Mouse (Mus musculus) limb, embryonic 15.5 days (tissue): ENCODE measurements around the gene Atn1. TPM values are rescaled to one million over a fixed set of nuclear protein-coding genes. Genes with fewer than 3 reads are reported as not detected.
A peak's percentile ranks its signal among the peaks of the same experiment; 100 is the strongest.

Experiments
- ATAC-seq: fragments of 200-750 bp; cut with Nextera tagmentation; 2 replicates; pipeline ENCODE4 v1.8.0; 2017; ENCODE audit warnings: low read depth, moderate TSS enrichment; ENCODE audit not compliant: insufficient number of reproducible peaks, low FRiP score, low TSS enrichment
- H3K27ac ChIP-seq: fragments of 300-500 bp; sonication (generic); 2 replicates; pipeline ENCODE4 v1.5.1; 2015; ENCODE audit warnings: moderate library complexity, mild to moderate bottlenecking, inconsistent platforms
- H3K27me3 ChIP-seq: fragments of 300-500 bp; sonication (generic); 2 replicates; pipeline ENCODE4 v1.6.1; 2015; ENCODE audit warnings: inconsistent platforms
- H3K36me3 ChIP-seq: fragments of 300-500 bp; sonication (generic); 2 replicates; pipeline ENCODE4 v1.6.1; 2015; ENCODE audit warnings: inconsistent platforms
- H3K4me1 ChIP-seq: fragments of 300-500 bp; sonication (generic); 2 replicates; pipeline ENCODE4 v1.6.1; 2015; ENCODE audit warnings: inconsistent platforms
- H3K4me2 ChIP-seq: fragments of 300-500 bp; sonication (generic); 2 replicates; pipeline ENCODE4 v1.6.1; 2015; ENCODE audit warnings: mild to moderate bottlenecking, inconsistent platforms
- H3K4me3 ChIP-seq: fragments of 300-500 bp; sonication (generic); 2 replicates; pipeline ENCODE4 v1.5.1; 2015; ENCODE audit warnings: mild to moderate bottlenecking, inconsistent platforms
- H3K9ac ChIP-seq: fragments of 300-500 bp; sonication (generic); 2 replicates; pipeline ENCODE4 v1.6.1; 2015; ENCODE audit warnings: inconsistent platforms
- H3K9me3 ChIP-seq: fragments of 300-500 bp; sonication (generic); 2 replicates; pipeline ENCODE4 v1.6.1; 2016; ENCODE audit warnings: inconsistent platforms
- WGBS: fragments of 180-500 bp; shearing (Covaris S2); methylation state at CpG from one replicate; pipeline ENCODE4 v1.1.7; 2015; 5-methylcytosine and 5-hydroxymethylcytosine counted together
- polyA plus RNA-seq: library from polyadenylated mRNA; unstranded; fragments of >200 nt; fragmentation: Nextera tagmentation; extraction: Ambion mirVana; gene quantifications from 2 replicates; pipeline ENCODE4 v1.2.1, GENCODE M21; 2015

The Atn1 gene
- polyA plus RNA-seq, 1 experiment from 2014 or later: 15.7 TPM

DNA sequence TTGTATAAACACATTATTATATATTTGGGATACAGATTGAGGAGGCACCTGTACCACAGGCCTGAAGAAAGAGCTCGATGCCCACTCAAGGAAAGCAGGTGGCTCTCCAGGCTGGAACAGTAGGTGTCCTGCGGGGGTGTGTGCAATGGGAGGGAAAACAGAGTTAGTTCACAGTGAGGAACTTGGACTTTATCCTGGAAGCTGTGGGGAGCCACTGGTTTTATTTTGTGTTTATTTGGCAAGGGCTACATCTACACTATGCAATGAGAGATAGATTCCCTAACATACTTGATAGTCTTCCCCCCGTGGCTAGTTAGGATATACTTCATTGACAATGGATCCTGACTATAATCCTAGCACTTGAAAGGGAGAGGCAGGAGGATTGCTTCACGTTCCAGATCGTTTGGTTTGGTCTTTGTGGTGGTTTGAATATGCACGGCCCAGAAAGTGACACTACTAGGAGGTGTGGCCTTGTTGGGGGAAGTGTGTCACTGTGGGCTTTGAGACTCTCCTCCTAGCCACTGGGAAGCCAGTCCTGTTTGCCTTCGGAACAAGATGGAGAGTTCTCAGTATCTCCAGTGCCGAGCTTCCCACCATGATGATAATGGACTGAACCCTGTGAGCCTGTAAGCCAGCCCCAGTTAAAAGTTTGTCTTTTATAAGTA, 30.6 kb upstream of the Atn1 start:
- H3K27ac ChIP-seq: no peak overlapping the region
- no peaks in the 10 kb centered on the region for H3K27me3 ChIP-seq
- 59% methylated on average over 8 of the region's 8 CpGs for WGBS
- H3K9ac ChIP-seq: no peak overlapping the region
- H3K4me3 ChIP-seq: no peak overlapping the region
- no peaks in the 10 kb centered on the region for H3K36me3 ChIP-seq
- H3K4me1 ChIP-seq: peaks cover 6% of the 10 kb centered on the region
- no peak overlapping the region for H3K4me2 ChIP-seq
- ATAC-seq: no peak
- no peaks in the 10 kb centered on the region for H3K9me3 ChIP-seq

GRCm38 (mm10) chr6:124782436-124782835, 26.1 kb upstream of the Atn1 start:
- 24% methylated on average over 6 of the region's 6 CpGs for WGBS
- Histone ChIP-seq H3K36me3 (no peaks in the 10 kb centered on the region), H3K27me3 (0 out of 2 replicates have a peak, but pooled peaks cover 3% of the 10 kb centered on the region), H3K4me3 (0 out of 2 replicates have a peak overlapping the region, but pooled peaks have one; percentile 13), H3K9ac (no peak overlapping the region), H3K4me1 (peaks cover 20% of the 10 kb centered on the region), H3K4me2 (peak overlapping the region; percentile 34), H3K27ac (no peak overlapping the region), H3K9me3 (no peaks in the 10 kb centered on the region)
- ATAC-seq: no peak

DNA sequence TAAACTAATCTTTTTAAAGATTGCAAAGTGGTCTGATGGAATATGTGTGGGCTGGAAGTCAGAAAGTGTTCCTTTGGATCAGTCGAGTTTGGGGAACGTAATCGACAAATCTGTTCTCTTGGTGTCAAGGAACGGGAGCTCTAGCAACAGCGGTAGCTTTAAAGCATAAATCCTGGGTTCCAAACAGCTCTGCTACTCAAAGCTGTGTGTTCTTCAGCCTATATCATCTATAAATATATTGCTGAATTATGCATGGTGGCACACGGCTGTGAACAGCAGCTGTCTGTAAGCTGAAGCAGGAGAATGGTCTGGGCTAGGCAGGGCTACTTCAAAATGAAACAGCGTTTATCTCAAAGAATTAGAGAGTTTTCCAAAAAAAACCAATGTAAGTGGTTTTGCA, 24.6 kb upstream of the Atn1 start:
- Histone ChIP-seq H3K4me1 (peaks cover 20% of the 10 kb centered on the region), H3K4me3 (no peak overlapping the region), H3K36me3 (no peaks in the 10 kb centered on the region), H3K27me3 (0 out of 2 replicates have a peak, but pooled peaks cover 3% of the 10 kb centered on the region), H3K4me2 (no peak overlapping the region), H3K27ac (no peak overlapping the region), H3K9ac (no peak overlapping the region), H3K9me3 (no peaks in the 10 kb centered on the region)
- WGBS: 84% methylated on average over 7 of the region's 7 CpGs
- ATAC-seq: no peak

- H3K4me2 ChIP-seq: peak overlapping the region; percentile 58
- H3K9ac ChIP-seq: peak overlapping the region; percentile 23; the same call in 1 of the 2 replicates
- H3K9me3 ChIP-seq: no peaks in the 10 kb centered on the region
- ATAC-seq: no peak
- peak overlapping the region; percentile 32 for H3K4me3 ChIP-seq
- peaks cover 20% of the 10 kb centered on the region for H3K4me1 ChIP-seq
- H3K36me3 ChIP-seq: no peaks in the 10 kb centered on the region
- H3K27me3 ChIP-seq: 0 out of 2 replicates have a peak, but pooled peaks cover 3% of the 10 kb centered on the region
- 5% methylated on average over 10 of the region's 10 CpGs for WGBS
- H3K27ac ChIP-seq: no peak overlapping the region
Measured at GRCm38 (mm10) chr6:124779984-124780416, 23.7 kb upstream of the Atn1 start.

DNA sequence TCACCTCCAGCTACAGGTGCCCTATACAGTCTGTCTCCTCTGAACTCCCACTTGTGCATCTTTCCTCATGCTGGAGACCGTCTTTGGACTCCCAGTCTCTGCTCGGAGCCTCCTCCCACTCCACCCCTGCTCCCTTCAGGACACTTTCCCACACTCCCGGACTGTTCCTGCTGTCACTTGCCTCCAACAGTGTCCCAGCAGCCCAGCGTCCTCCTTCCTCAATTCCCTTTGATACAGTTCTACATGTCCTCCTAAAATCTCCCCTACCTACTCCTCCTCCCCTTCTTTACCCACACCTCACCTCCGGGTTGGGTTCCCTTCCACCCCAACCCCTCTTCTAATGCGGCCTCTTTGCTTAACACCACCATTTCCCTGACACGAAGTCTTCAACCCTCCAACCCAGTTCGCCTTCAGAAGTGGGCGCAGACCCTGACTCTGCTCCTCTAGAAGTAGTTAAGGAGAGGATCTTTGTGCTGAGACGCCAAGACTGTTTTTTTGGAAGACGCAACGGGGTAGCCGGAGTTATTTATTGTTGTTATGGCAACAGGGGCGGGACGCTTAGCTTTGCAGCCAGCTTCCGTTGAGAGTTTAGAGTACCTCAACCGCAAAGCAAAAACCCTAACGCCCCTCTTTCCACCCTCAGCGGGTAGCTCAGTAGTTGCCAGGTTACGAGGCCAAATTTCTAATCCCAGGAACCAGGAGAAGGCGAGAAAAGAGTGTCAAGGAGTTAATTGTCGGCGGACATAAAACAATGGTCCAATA, 23.1 kb upstream of the Atn1 start, which contains the start of gene Lrrc23:
Lrrc23 (minus strand) TSS at position 506 of the 762 bp plus-strand sequence.
- peak within 1 kb of the TSS; percentile 58 for H3K4me2 ChIP-seq
- no peak within 1 kb of the TSS for H3K27ac ChIP-seq
- H3K27me3 ChIP-seq: 0 out of 2 replicates have a peak, but pooled peaks cover 3% of the 10 kb centered on the region
- peak within 1 kb of the TSS; percentile 32 for H3K4me3 ChIP-seq
- H3K9me3 ChIP-seq: no peaks in the 10 kb centered on the region
- ATAC-seq: no peak
- peak within 1 kb of the TSS; percentile 23; the same call in 1 of the 2 replicates for H3K9ac ChIP-seq
- peaks cover 20% of the 10 kb centered on the region for H3K4me1 ChIP-seq
- H3K36me3 ChIP-seq: no peaks in the 10 kb centered on the region
- 2% methylated on average over 23 of the region's 23 CpGs for WGBS

DNA sequence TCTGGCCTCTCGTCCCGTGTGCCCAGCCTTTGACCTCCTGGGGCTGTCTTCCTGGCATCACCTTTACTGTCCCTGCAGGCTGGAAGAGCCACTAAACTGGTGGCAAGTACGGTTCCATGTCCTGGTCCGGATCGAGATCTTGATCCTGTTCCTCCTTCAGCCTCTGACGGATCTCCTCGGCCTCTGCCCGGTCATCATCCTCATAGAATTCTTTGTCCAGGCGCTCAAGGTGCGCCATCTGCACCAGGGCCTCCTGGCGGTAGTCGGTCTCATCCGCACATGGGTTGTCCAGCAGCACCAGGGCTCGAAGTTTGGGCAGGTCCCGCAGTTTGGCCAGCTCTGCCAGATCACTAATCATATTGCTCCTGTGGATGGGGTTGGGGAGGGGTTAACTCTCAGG, 14.2 kb upstream of the Atn1 start:
- Histone ChIP-seq H3K9me3 (no peaks in the 10 kb centered on the region), H3K36me3 (0 out of 2 replicates have a peak, but pooled peaks cover 2% of the 10 kb centered on the region), H3K4me3 (no peak overlapping the region), H3K27me3 (0 out of 2 replicates have a peak, but pooled peaks cover 6% of the 10 kb centered on the region), H3K4me2 (no peak overlapping the region), H3K4me1 (peaks cover 23% of the 10 kb centered on the region), H3K27ac (no peak overlapping the region), H3K9ac (no peak overlapping the region)
- WGBS: 89% methylated on average over 15 of the region's 15 CpGs
- ATAC-seq: no peak

GRCm38 (mm10) chr6:124770013-124770412, 13.7 kb upstream of the Atn1 start:
- H3K27me3 ChIP-seq: 0 out of 2 replicates have a peak, but pooled peaks cover 6% of the 10 kb centered on the region
- 0 out of 2 replicates have a peak, but pooled peaks cover 2% of the 10 kb centered on the region for H3K36me3 ChIP-seq
- H3K4me2 ChIP-seq: peak overlapping the region; percentile 95
- ATAC-seq: no peak
- 72% methylated on average over 7 of the region's 7 CpGs for WGBS
- no peak overlapping the region for H3K27ac ChIP-seq
- H3K4me3 ChIP-seq: peak overlapping the region; percentile 57
- peaks cover 23% of the 10 kb centered on the region for H3K4me1 ChIP-seq
- peak overlapping the region; percentile 60; the same call in 1 of the 2 replicates for H3K9ac ChIP-seq
- H3K9me3 ChIP-seq: no peaks in the 10 kb centered on the region

- H3K4me3 ChIP-seq: peak within 1 kb of the TSS; percentile 57
- H3K36me3 ChIP-seq: 0 out of 2 replicates have a peak, but pooled peaks cover 2% of the 10 kb centered on the region
- H3K27ac ChIP-seq: peak within 1 kb of the TSS; percentile 27; the same call in 1 of the 2 replicates
- H3K4me2 ChIP-seq: peak within 1 kb of the TSS; percentile 95
- peak; percentile 69 for ATAC-seq
- no peaks in the 10 kb centered on the region for H3K9me3 ChIP-seq
- peak within 1 kb of the TSS; percentile 60 for H3K9ac ChIP-seq
- WGBS: under 1% methylated on average over 54 of the region's 54 CpGs
- 0 out of 2 replicates have a peak, but pooled peaks cover 6% of the 10 kb centered on the region for H3K27me3 ChIP-seq
- peaks cover 23% of the 10 kb centered on the region for H3K4me1 ChIP-seq
Measured at GRCm38 (mm10) chr6:124769101-124769765, 12.9 kb upstream of the Atn1 start, which contains the start of gene Eno2. Gene Eno2, minus strand, starts transcription at chr6:124769673.

GRCm38 (mm10) chr6:124768704-124769044, 12.3 kb upstream of the Atn1 start:
- H3K27me3 ChIP-seq: 0 out of 2 replicates have a peak, but pooled peaks cover 6% of the 10 kb centered on the region
- no peak overlapping the region for H3K27ac ChIP-seq
- peak overlapping the region; percentile 95 for H3K4me2 ChIP-seq
- ATAC-seq: no peak
- H3K9ac ChIP-seq: peak overlapping the region; percentile 60
- H3K9me3 ChIP-seq: no peaks in the 10 kb centered on the region
- H3K4me1 ChIP-seq: peaks cover 23% of the 10 kb centered on the region
- H3K4me3 ChIP-seq: peak overlapping the region; percentile 57
- H3K36me3 ChIP-seq: 0 out of 2 replicates have a peak, but pooled peaks cover 2% of the 10 kb centered on the region
- WGBS: 6% methylated on average over 9 of the region's 9 CpGs

GRCm38 (mm10) chr6:124767920-124768703, 11.8 kb upstream of the Atn1 start:
- Histone ChIP-seq H3K4me3 (peak overlapping the region; percentile 57), H3K36me3 (0 out of 2 replicates have a peak, but pooled peaks cover 2% of the 10 kb centered on the region), H3K9me3 (no peaks in the 10 kb centered on the region), H3K4me1 (peaks cover 23% of the 10 kb centered on the region), H3K27me3 (0 out of 2 replicates have a peak, but pooled peaks cover 10% of the 10 kb centered on the region), H3K4me2 (peak overlapping the region; percentile 95), H3K27ac (no peak overlapping the region), H3K9ac (peak overlapping the region; percentile 60; the same call in 1 of the 2 replicates)
- ATAC-seq: no peak
- WGBS: 30% methylated on average over 19 of the region's 19 CpGs
